Mouse (Mus musculus) CH12F3 (cell line): ENCODE data around the gene Hemk1.
"Not testable (repeated sequence)": the region's sequence is repeated elsewhere in the genome, so short reads cannot be mapped to it uniquely, and the experiment has no call there.

ENCODE experiments used
- in situ Hi-C: fragments of 300-500 bp; cut with MboI; formaldehyde crosslinking; loops from 2 replicates; pipeline ENCODE4 v1.14.3; 2020; ENCODE audit warnings: low sequenced_read_pairs

The Hemk1 gene

GRCm38 (mm10) chr9:107309600-107309999, 28.6 kb downstream of the Hemk1 start:
- in situ Hi-C loops: no loop called here

- in situ Hi-C loops: no loop called here
Measured at GRCm38 (mm10) chr9:107309171-107309570, 29.0 kb downstream of the Hemk1 start.

GRCm38 (mm10) chr9:107308346-107309000, 29.7 kb downstream of the Hemk1 start:
- in situ Hi-C loops: no loop called here

- in situ Hi-C loops: no loop called here
Measured at GRCm38 (mm10) chr9:107307886-107308285, 30.3 kb downstream of the Hemk1 start.

- in situ Hi-C loops: no loop called here
Measured at GRCm38 (mm10) chr9:107307099-107307872, 30.9 kb downstream of the Hemk1 start.

- in situ Hi-C loops: not testable (repeated sequence)
Measured at GRCm38 (mm10) chr9:107306673-107307072, 31.5 kb downstream of the Hemk1 start.

- in situ Hi-C loops: no loop called here
Measured at GRCm38 (mm10) chr9:107305601-107306542, 32.3 kb downstream of the Hemk1 start.

GRCm38 (mm10) chr9:107305012-107305411, 33.1 kb downstream of the Hemk1 start:
- in situ Hi-C loops: no loop called here

GRCm38 (mm10) chr9:107304383-107304782, 33.8 kb downstream of the Hemk1 start:
- in situ Hi-C loops: no loop called here

GRCm38 (mm10) chr9:107303900-107304299, 34.2 kb downstream of the Hemk1 start:
- in situ Hi-C loops: no loop called here

- in situ Hi-C loops: no loop called here
Measured at GRCm38 (mm10) chr9:107303121-107303820, 34.9 kb downstream of the Hemk1 start.

- in situ Hi-C loops: no loop called here
Measured at GRCm38 (mm10) chr9:107302592-107302991, 35.6 kb downstream of the Hemk1 start.

GRCm38 (mm10) chr9:107301554-107302331, 36.4 kb downstream of the Hemk1 start:
- in situ Hi-C loops: no loop called here

GRCm38 (mm10) chr9:107300224-107300973, 37.8 kb downstream of the Hemk1 start:
- in situ Hi-C loops: no loop called here

GRCm38 (mm10) chr9:107299783-107300182, 38.4 kb downstream of the Hemk1 start:
- in situ Hi-C loops: loop anchor here (25.0 kb wide), 1 partner anchor 387 kb away; no protein-coding TSS in a partner anchor

- in situ Hi-C loops: loop anchor here (25.0 kb wide), 1 partner anchor 387 kb away; no protein-coding TSS in a partner anchor
Measured at GRCm38 (mm10) chr9:107298876-107299275, 39.3 kb downstream of the Hemk1 start.

GRCm38 (mm10) chr9:107298059-107298780, 39.9 kb downstream of the Hemk1 start:
- in situ Hi-C loops: loop anchor here (25.0 kb wide), 1 partner anchor 386 kb away; no protein-coding TSS in a partner anchor

GRCm38 (mm10) chr9:107297658-107298057, 40.5 kb downstream of the Hemk1 start:
- in situ Hi-C loops: loop anchor here (25.0 kb wide), 1 partner anchor 385 kb away; no protein-coding TSS in a partner anchor
